Mouse (Mus musculus): ENCODE results near the gene Tmc3.

GRCm38 (mm10) chr7:83597063-83597462 lies 12.3 kb downstream of the Tmc3 start:
- TF ChIP-seq POLR2A (IDR thresholded peaks at IDR 0.05; ENCODE audit: low read depth, low read length) (no peak), CTCF (conservative IDR thresholded peaks at IDR 0.05; ENCODE audit: insufficient read depth, insufficient read length, low read depth, low read length) (no peak)

Data from kidney, adult 2 months (tissue).